Mouse (Mus musculus): ENCODE results near the gene Rap2a.

GRCm38 (mm10) chr14:120518706-120519105, 40.5 kb downstream of the Rap2a start:
- no peak for TF ChIP-seq MAZ (IDR thresholded peaks at IDR 0.05; ENCODE audit: low read depth, low read length)
- no peak for TF ChIP-seq EP300 (IDR thresholded peaks at IDR 0.05; ENCODE audit: low read depth in 1 of 2, low read length in 2 of 2)
- no peak for TF ChIP-seq HCFC1 (IDR thresholded peaks at IDR 0.05; ENCODE audit: low read depth, low read length)
- TF ChIP-seq POLR2A (IDR thresholded peaks at IDR 0.05; ENCODE audit: control insufficient read depth in 1 of 2, insufficient read depth in 1 of 2, low read depth in 1 of 2, low read length in 2 of 2, poor library complexity in 1 of 2) = no peak
- TF ChIP-seq CTCF (IDR thresholded peaks at IDR 0.05 in 2 of 3, conservative IDR thresholded peaks at IDR 0.05 in 1 of 3; ENCODE audit: control insufficient read depth in 1 of 3, insufficient read depth in 1 of 3, low read depth in 2 of 3, low read length in 3 of 3, poor library complexity in 1 of 3, severe bottlenecking in 1 of 3) = no peak
- no peak for TF ChIP-seq TAL1 (IDR thresholded peaks at IDR 0.05; ENCODE audit: low read length)
- no peak for TF ChIP-seq ZNF384 (IDR thresholded peaks at IDR 0.05; ENCODE audit: low read depth, low read length)
- TF ChIP-seq ZC3H11A (IDR thresholded peaks at IDR 0.05; ENCODE audit: low read depth, low read length) = no peak
- no peak for TF ChIP-seq POLR2AphosphoS2 (IDR thresholded peaks at IDR 0.05; ENCODE audit: low read length)
- no peak for TF ChIP-seq MEF2A (IDR thresholded peaks at IDR 0.05; ENCODE audit: extremely low read depth, insufficient replicate concordance, low read depth, low read length, poor library complexity, severe bottlenecking)
- TF ChIP-seq UBTF (IDR thresholded peaks at IDR 0.05; ENCODE audit: borderline replicate concordance, insufficient read depth, low read depth, low read length) = no peak
- no peak for TF ChIP-seq SMC3 (IDR thresholded peaks at IDR 0.05; ENCODE audit: low read depth, low read length)
- no peak for TF ChIP-seq NRF1 (IDR thresholded peaks at IDR 0.05; ENCODE audit: insufficient read depth, low read depth, low read length, poor library complexity, severe bottlenecking)

Data from MEL (cell line).